Mouse (Mus musculus): ENCODE results near the gene Ppp1r12a.

Ppp1r12a gene

GRCm38 (mm10) chr10:108161261-108162256 is at the start of gene Ppp1r12a:
Ppp1r12a (plus strand) TSS chr10:108162193.
- peak; percentile 25; the same call in 1 of the 2 replicates for TF ChIP-seq GATA4 (IDR thresholded peaks at IDR 0.05; ENCODE audit: insufficient replicate concordance, low read length)

- TF ChIP-seq GATA4 (IDR thresholded peaks at IDR 0.05; ENCODE audit: insufficient replicate concordance, low read length), result no peak; the same call in 1 of the 2 replicates
Measured at GRCm38 (mm10) chr10:108113361-108114237, 48.4 kb upstream of the Ppp1r12a start.

GRCm38 (mm10) chr10:108118200-108119163 is 43.5 kb upstream of the Ppp1r12a start:
- TF ChIP-seq GATA4 (IDR thresholded peaks at IDR 0.05; ENCODE audit: insufficient replicate concordance, low read length), result no peak

- TF ChIP-seq GATA4 (IDR thresholded peaks at IDR 0.05; ENCODE audit: insufficient replicate concordance, low read length), result no peak
Measured at GRCm38 (mm10) chr10:108119416-108119815, 42.6 kb upstream of the Ppp1r12a start.

GRCm38 (mm10) chr10:108124934-108125599 is 36.9 kb upstream of the Ppp1r12a start:
- no peak for TF ChIP-seq GATA4 (IDR thresholded peaks at IDR 0.05; ENCODE audit: insufficient replicate concordance, low read length)

GRCm38 (mm10) chr10:108129167-108129566 is 32.8 kb upstream of the Ppp1r12a start:
- TF ChIP-seq GATA4 (IDR thresholded peaks at IDR 0.05; ENCODE audit: insufficient replicate concordance, low read length), result no peak

- TF ChIP-seq GATA4 (IDR thresholded peaks at IDR 0.05; ENCODE audit: insufficient replicate concordance, low read length), result no peak
Measured at GRCm38 (mm10) chr10:108131858-108132257, 30.1 kb upstream of the Ppp1r12a start.

GRCm38 (mm10) chr10:108133253-108133652 is 28.7 kb upstream of the Ppp1r12a start:
- no peak for TF ChIP-seq GATA4 (IDR thresholded peaks at IDR 0.05; ENCODE audit: insufficient replicate concordance, low read length)

GRCm38 (mm10) chr10:108133745-108134144 is 28.2 kb upstream of the Ppp1r12a start:
- no peak for TF ChIP-seq GATA4 (IDR thresholded peaks at IDR 0.05; ENCODE audit: insufficient replicate concordance, low read length)

GRCm38 (mm10) chr10:108138347-108138746 is 23.6 kb upstream of the Ppp1r12a start:
- no peak for TF ChIP-seq GATA4 (IDR thresholded peaks at IDR 0.05; ENCODE audit: insufficient replicate concordance, low read length)

- no peak for TF ChIP-seq GATA4 (IDR thresholded peaks at IDR 0.05; ENCODE audit: insufficient replicate concordance, low read length)
Measured at GRCm38 (mm10) chr10:108139788-108140187, 22.2 kb upstream of the Ppp1r12a start.

- no peak for TF ChIP-seq GATA4 (IDR thresholded peaks at IDR 0.05; ENCODE audit: insufficient replicate concordance, low read length)
Measured at GRCm38 (mm10) chr10:108140742-108141141, 21.3 kb upstream of the Ppp1r12a start.

GRCm38 (mm10) chr10:108143991-108144525 is 17.9 kb upstream of the Ppp1r12a start:
- TF ChIP-seq GATA4 (IDR thresholded peaks at IDR 0.05; ENCODE audit: insufficient replicate concordance, low read length), result no peak

Data from liver, adult (tissue).